Mouse (Mus musculus): ENCODE results near the gene Atp2a2. TPM values are rescaled to one million over a fixed set of nuclear protein-coding genes. Genes with fewer than 3 reads are reported as not detected.

The Atp2a2 gene
- polyA plus RNA-seq, 1 experiment from 2014 or later = 37.0 TPM

GRCm38 (mm10) chr5:122528591-122528990, 26.6 kb upstream of the Atp2a2 start:
- H3K27ac ChIP-seq (replicated peaks) = no peak overlapping the region; the same call in 1 of the 2 replicates
- 0 out of 2 replicates have a peak, but pooled peaks cover 7% of the 10 kb centered on the region for H3K36me3 ChIP-seq
- no peak for DNase-seq (ENCODE audit: low spot score)
- H3K9me3 ChIP-seq (replicated peaks) = no peaks in the 10 kb centered on the region
- no peaks in the 10 kb centered on the region for H3K27me3 ChIP-seq (ENCODE audit: low read depth, poor library complexity, severe bottlenecking)
- no peak overlapping the region for H3K4me3 ChIP-seq
- WGBS = 70% methylated on average over 3 of the region's 3 CpGs
- H3K4me1 ChIP-seq = peaks cover 42% of the 10 kb centered on the region

GRCm38 (mm10) chr5:122527761-122528160, 25.7 kb upstream of the Atp2a2 start:
- no peak for DNase-seq (ENCODE audit: low spot score)
- WGBS = 70% methylated on average over 11 of the region's 11 CpGs
- Histone ChIP-seq H3K27me3 (ENCODE audit: low read depth, poor library complexity, severe bottlenecking) (no peaks in the 10 kb centered on the region), H3K4me3 (no peak overlapping the region), H3K27ac (replicated peaks) (peak overlapping the region; percentile 28; the same call in 1 of the 2 replicates), H3K9me3 (replicated peaks) (no peaks in the 10 kb centered on the region), H3K36me3 (0 out of 2 replicates have a peak, but pooled peaks cover 7% of the 10 kb centered on the region), H3K4me1 (peaks cover 42% of the 10 kb centered on the region)

- WGBS = 79% methylated on average over 15 of the region's 15 CpGs
- Histone ChIP-seq H3K9me3 (replicated peaks) (no peaks in the 10 kb centered on the region), H3K27ac (replicated peaks) (peak overlapping the region; percentile 18; the same call in 1 of the 2 replicates), H3K36me3 (0 out of 2 replicates have a peak, but pooled peaks cover 4% of the 10 kb centered on the region), H3K4me1 (peaks cover 42% of the 10 kb centered on the region), H3K4me3 (no peak overlapping the region), H3K27me3 (ENCODE audit: low read depth, poor library complexity, severe bottlenecking) (no peaks in the 10 kb centered on the region)
- DNase-seq (ENCODE audit: low spot score) = no peak
Observed at GRCm38 (mm10) chr5:122526878-122527730, 25.1 kb upstream of the Atp2a2 start.

GRCm38 (mm10) chr5:122526405-122526804, 24.4 kb upstream of the Atp2a2 start:
- H3K27me3 ChIP-seq (ENCODE audit: low read depth, poor library complexity, severe bottlenecking) = no peaks in the 10 kb centered on the region
- peaks cover 43% of the 10 kb centered on the region for H3K4me1 ChIP-seq
- 94% methylated on average over 9 of the region's 9 CpGs for WGBS
- no peak for DNase-seq (ENCODE audit: low spot score)
- H3K9me3 ChIP-seq (replicated peaks) = no peaks in the 10 kb centered on the region
- H3K4me3 ChIP-seq = no peak overlapping the region
- no peaks in the 10 kb centered on the region for H3K36me3 ChIP-seq
- no peak overlapping the region for H3K27ac ChIP-seq (replicated peaks)

DNA sequence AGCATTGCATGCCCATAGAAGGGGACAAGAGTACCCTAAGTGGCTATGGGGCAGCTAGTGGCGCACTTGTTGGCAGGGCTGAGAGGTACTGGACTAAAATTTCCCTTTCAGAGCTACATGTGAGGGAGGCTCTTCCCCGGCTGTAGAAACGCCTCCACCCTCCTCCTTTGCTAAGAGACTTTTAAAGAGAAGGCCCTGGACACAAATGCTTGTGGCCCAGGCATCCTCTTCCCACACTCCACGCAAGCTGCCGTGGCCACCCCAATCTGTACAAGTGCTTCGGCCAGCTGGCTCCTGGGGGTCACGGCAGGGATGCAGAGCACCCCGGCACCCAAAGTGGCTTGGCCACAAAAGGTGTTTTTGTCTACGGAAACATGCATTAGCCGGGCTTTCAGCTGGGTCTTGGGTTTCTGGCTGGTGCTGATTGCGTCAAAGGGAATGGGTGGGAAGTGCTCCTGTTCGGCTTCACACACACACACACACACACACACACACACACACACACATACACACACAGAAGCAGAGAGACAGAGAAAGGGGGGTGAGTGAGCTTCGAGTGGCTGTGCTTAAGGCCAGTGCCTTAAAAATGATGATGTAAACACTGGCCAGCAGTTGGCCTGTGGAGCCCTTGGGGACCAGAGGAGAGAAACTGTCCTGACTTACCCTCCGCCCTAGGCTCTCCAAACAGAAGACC, 23.4 kb upstream of the Atp2a2 start:
- WGBS = 85% methylated on average over 14 of the region's 14 CpGs
- Histone ChIP-seq H3K4me3 (no peak overlapping the region), H3K27ac (replicated peaks) (peak overlapping the region; percentile 19), H3K4me1 (peaks cover 53% of the 10 kb centered on the region), H3K27me3 (ENCODE audit: low read depth, poor library complexity, severe bottlenecking) (no peaks in the 10 kb centered on the region), H3K9me3 (replicated peaks) (no peaks in the 10 kb centered on the region), H3K36me3 (no peaks in the 10 kb centered on the region)
- DNase-seq (ENCODE audit: low spot score) = no peak

DNA sequence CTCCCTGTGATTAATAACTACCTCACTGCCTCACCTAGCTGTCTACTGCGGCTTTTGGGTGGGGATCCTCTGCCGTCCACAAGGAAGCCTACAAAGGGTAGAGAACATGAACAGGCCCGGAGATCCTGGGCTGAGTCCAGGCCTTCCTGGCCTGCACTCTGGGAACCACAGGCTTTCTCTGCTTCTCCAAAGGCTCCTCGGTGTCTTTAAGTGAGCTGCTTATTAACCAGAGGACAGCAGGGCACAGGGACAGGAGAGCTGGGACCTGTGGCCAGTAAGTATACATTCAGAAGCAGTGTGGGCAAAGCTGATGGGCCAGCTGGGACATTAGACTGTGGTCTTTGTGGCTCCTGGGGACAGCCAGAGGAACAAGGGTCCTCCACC, 22.8 kb upstream of the Atp2a2 start:
- WGBS = 92% methylated on average over 4 of the region's 4 CpGs
- Histone ChIP-seq H3K4me3 (no peak overlapping the region), H3K4me1 (peaks cover 56% of the 10 kb centered on the region), H3K27ac (replicated peaks) (peak overlapping the region; percentile 19), H3K36me3 (no peaks in the 10 kb centered on the region), H3K9me3 (replicated peaks) (no peaks in the 10 kb centered on the region), H3K27me3 (ENCODE audit: low read depth, poor library complexity, severe bottlenecking) (no peaks in the 10 kb centered on the region)
- no peak for DNase-seq (ENCODE audit: low spot score)

DNA sequence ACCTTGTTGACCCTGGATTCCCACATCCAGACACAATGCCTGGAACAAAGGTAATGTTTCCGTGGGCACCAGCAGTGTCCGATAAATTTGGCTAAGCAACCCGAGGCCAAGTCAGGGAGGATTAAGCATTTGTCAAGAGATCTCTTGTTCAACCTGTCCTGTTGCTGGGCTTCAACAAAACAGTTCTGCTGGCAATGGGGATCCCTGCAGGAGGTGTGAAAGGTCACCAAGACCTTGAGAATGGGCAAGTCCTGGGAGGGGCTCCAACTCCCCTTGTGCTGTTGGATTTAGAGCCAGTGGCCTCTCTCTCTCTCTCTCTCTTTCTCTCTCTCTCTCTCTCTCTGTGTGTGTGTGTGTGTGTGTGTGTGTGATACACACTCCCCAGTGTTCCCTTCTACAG, 22.2 kb upstream of the Atp2a2 start:
- 41% methylated on average over 3 of the region's 3 CpGs for WGBS
- no peaks in the 10 kb centered on the region for H3K36me3 ChIP-seq
- 0 out of 2 replicates have a peak overlapping the region, but pooled peaks have one; percentile 19 for H3K27ac ChIP-seq (replicated peaks)

GRCm38 (mm10) chr5:122521130-122521473, 19.1 kb upstream of the Atp2a2 start:
- H3K27me3 ChIP-seq (ENCODE audit: low read depth, poor library complexity, severe bottlenecking) = no peaks in the 10 kb centered on the region
- no peak overlapping the region for H3K4me3 ChIP-seq
- peaks cover 52% of the 10 kb centered on the region for H3K4me1 ChIP-seq
- 37% methylated on average over 3 of the region's 3 CpGs for WGBS
- no peaks in the 10 kb centered on the region for H3K36me3 ChIP-seq
- DNase-seq (ENCODE audit: low spot score) = no peak
- no peaks in the 10 kb centered on the region for H3K9me3 ChIP-seq (replicated peaks)
- no peak overlapping the region for H3K27ac ChIP-seq (replicated peaks)

More for the DNA sequence above, 22.2 kb upstream of the Atp2a2 start:
- Histone ChIP-seq H3K9me3 (replicated peaks) (no peaks in the 10 kb centered on the region), H3K4me3 (no peak overlapping the region), H3K4me1 (peaks cover 55% of the 10 kb centered on the region), H3K27me3 (ENCODE audit: low read depth, poor library complexity, severe bottlenecking) (no peaks in the 10 kb centered on the region)
- no peak for DNase-seq (ENCODE audit: low spot score)

DNA sequence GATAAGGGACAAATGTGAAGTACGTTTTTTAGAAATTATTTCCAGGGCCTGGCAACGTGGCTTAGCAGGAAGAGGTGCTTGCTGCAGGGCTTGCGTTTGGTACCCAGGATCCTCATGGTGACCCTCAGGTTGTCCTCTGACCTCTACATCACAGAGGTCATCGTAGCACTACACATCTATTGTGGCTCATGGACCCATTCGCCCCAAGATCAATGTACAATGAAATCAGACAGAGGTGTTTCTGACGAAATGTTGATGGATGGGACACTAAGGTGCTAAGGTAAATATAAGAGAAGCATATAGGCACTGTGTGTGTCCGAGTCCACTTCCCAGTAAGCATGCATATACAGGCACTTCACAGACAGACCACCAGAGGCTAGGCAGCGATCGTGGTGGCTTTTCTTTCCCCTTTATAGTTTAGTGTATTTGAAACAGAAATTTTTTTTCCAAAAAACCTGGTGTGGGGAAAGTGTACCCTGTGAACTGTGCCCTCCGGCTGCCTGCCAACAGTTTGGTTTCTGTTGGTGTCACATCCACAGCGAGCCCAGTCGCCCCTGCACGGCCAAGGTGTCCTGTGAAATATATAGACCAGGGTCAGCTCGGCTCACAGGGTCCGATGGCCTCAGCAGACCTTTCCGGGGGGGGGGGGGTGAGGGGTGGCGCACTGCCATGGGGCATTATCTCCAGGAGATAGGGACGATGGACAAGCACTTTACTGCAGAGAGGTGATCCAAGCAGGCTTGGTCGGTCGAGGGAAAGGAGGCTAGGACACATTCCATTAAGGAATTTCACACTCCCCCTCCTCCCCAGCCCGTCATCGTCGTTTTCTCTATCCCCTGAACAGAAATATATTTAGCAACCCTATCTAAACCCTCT, 18.5 kb upstream of the Atp2a2 start:
- Histone ChIP-seq H3K9me3 (replicated peaks) (no peaks in the 10 kb centered on the region), H3K36me3 (no peaks in the 10 kb centered on the region), H3K27me3 (ENCODE audit: low read depth, poor library complexity, severe bottlenecking) (no peaks in the 10 kb centered on the region), H3K4me3 (no peak overlapping the region), H3K27ac (replicated peaks) (no peak overlapping the region), H3K4me1 (peaks cover 52% of the 10 kb centered on the region)
- 70% methylated on average over 23 of the region's 23 CpGs for WGBS
- no peak for DNase-seq (ENCODE audit: low spot score)

DNA sequence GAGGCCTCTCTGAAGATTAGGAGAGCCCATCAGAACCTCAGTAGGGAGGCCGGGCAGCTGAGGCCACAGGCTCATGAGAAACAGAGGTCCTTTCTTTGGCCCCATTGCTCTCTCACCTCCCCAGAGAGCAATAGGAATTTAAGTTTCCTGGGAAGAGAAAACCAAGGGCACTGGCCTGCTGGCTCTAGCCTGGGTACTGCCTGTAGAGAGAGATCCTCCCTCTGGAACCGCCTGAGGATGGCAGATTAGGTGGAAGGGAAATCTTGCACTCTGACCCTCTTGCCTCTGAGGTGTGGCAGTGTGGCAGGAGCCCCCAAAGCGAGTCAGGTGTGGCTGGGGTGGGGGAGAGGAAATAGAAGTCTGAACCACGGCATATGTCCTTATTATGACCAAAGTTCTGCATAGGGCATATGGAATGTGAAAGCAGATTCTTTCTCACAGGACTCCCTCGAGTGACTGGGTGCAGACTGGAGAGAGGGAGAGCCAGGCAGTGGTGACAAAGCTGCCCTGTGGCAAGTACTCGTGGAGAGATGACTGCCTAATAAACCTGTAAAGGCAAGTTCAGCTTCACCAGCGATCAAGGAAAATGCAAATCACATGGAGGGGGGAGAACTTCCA, 17.1 kb upstream of the Atp2a2 start:
- peaks cover 46% of the 10 kb centered on the region for H3K4me1 ChIP-seq
- no peaks in the 10 kb centered on the region for H3K27me3 ChIP-seq (ENCODE audit: low read depth, poor library complexity, severe bottlenecking)
- H3K36me3 ChIP-seq = no peaks in the 10 kb centered on the region
- 0 out of 2 replicates have a peak overlapping the region, but pooled peaks have one; percentile 1 for H3K27ac ChIP-seq (replicated peaks)
- H3K4me3 ChIP-seq = no peak overlapping the region
- 62% methylated on average over 7 of the region's 7 CpGs for WGBS
- DNase-seq (ENCODE audit: low spot score) = no peak
- no peaks in the 10 kb centered on the region for H3K9me3 ChIP-seq (replicated peaks)

- 25% methylated on average over 8 of the region's 8 CpGs for WGBS
- H3K27ac ChIP-seq (replicated peaks) = peak overlapping the region; percentile 49; the same call in 1 of the 2 replicates
Observed at GRCm38 (mm10) chr5:122518247-122518646, 16.2 kb upstream of the Atp2a2 start.

GRCm38 (mm10) chr5:122516901-122517300, 14.9 kb upstream of the Atp2a2 start:
- H3K27me3 ChIP-seq (ENCODE audit: low read depth, poor library complexity, severe bottlenecking) = no peaks in the 10 kb centered on the region
- H3K9me3 ChIP-seq (replicated peaks) = no peaks in the 10 kb centered on the region
- DNase-seq (ENCODE audit: low spot score) = no peak
- H3K4me3 ChIP-seq = no peak overlapping the region
- H3K27ac ChIP-seq (replicated peaks) = no peak overlapping the region
- no peaks in the 10 kb centered on the region for H3K36me3 ChIP-seq
- 87% methylated on average over 5 of the region's 5 CpGs for WGBS
- H3K4me1 ChIP-seq = peaks cover 51% of the 10 kb centered on the region

More at GRCm38 (mm10) chr5:122518247-122518646, 16.2 kb upstream of the Atp2a2 start:
- Histone ChIP-seq H3K9me3 (replicated peaks) (no peaks in the 10 kb centered on the region), H3K4me3 (0 out of 2 replicates have a peak overlapping the region, but pooled peaks have one; percentile 7), H3K36me3 (no peaks in the 10 kb centered on the region), H3K27me3 (ENCODE audit: low read depth, poor library complexity, severe bottlenecking) (no peaks in the 10 kb centered on the region), H3K4me1 (peaks cover 51% of the 10 kb centered on the region)
- peak; percentile 53 for DNase-seq (ENCODE audit: low spot score)
